Mouse (Mus musculus): ENCODE measurements around the gene Bcl2a1a.
"Not testable (repeated sequence)": the region's sequence is repeated elsewhere in the genome, so short reads cannot be mapped to it uniquely, and the experiment has no call there.

DNA sequence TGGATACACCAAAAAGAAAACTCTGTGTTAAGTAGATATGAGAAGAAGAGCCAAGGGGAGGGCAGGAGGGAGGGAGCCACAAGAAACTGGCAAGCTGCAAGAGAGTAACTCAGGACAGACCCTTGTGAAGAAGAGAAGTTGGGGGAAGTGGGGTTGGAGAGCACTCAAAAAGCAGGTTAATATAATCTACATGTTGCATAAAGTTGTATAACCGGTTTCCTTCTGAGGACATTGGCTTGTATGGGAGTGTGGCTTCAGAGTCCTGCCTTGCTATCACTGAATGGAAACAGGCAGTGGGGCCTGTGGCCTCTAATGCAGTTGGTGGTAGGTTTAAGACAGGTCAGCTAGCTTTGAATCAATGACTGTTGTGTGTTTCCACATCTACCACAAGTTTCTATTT lies 1.5 kb upstream of the Bcl2a1a start:
- not testable (repeated sequence) for TF ChIP-seq POLR2A (IDR thresholded peaks at IDR 0.05; ENCODE audit: control insufficient read depth, low read depth, low read length); CTCF (IDR thresholded peaks at IDR 0.05; ENCODE audit: control insufficient read depth, insufficient read depth, insufficient replicate concordance, low read depth, low read length)
